Mouse (Mus musculus): ENCODE results near the gene Ush1c.

Gene Ush1c

GRCm38 (mm10) chr7:46238346-46238745, at the start of gene Ush1c:
Gene Ush1c (minus strand): TSS chr7:46238503.
- DNase-seq (ENCODE audit: low spot score in 2 of 2): no peak

- no peak for DNase-seq (ENCODE audit: low spot score in 2 of 2)
These were observed 48.7 kb upstream of the Ush1c start for GRCm38 (mm10) chr7:46287051-46287450.

GRCm38 (mm10) chr7:46286391-46286790, 48.1 kb upstream of the Ush1c start:
- no peak for DNase-seq (ENCODE audit: low spot score in 2 of 2)

GRCm38 (mm10) chr7:46285161-46285839, 47.0 kb upstream of the Ush1c start:
- DNase-seq (ENCODE audit: low spot score in 2 of 2): no peak

GRCm38 (mm10) chr7:46283681-46284080, 45.4 kb upstream of the Ush1c start:
- no peak for DNase-seq (ENCODE audit: low spot score in 2 of 2)

- DNase-seq (ENCODE audit: low spot score in 2 of 2): no peak
These were observed 44.0 kb upstream of the Ush1c start for GRCm38 (mm10) chr7:46282276-46282675.

- DNase-seq (ENCODE audit: low spot score in 2 of 2): no peak
These were observed 42.6 kb upstream of the Ush1c start for GRCm38 (mm10) chr7:46280896-46281295.

GRCm38 (mm10) chr7:46279946-46280345, 41.6 kb upstream of the Ush1c start:
- DNase-seq (ENCODE audit: low spot score in 2 of 2): peak; percentile 15 to 38

GRCm38 (mm10) chr7:46276156-46276555, 37.9 kb upstream of the Ush1c start:
- DNase-seq (ENCODE audit: low spot score in 2 of 2): no peak

GRCm38 (mm10) chr7:46251841-46252240, 13.5 kb upstream of the Ush1c start:
- DNase-seq (ENCODE audit: low spot score in 2 of 2): no peak

GRCm38 (mm10) chr7:46247606-46248005, 9.3 kb upstream of the Ush1c start:
- DNase-seq (ENCODE audit: low spot score in 2 of 2): no peak

- no peak for DNase-seq (ENCODE audit: low spot score in 2 of 2)
These were observed 8.6 kb upstream of the Ush1c start for GRCm38 (mm10) chr7:46246876-46247275.

GRCm38 (mm10) chr7:46240696-46241095, 2.4 kb upstream of the Ush1c start, which contains the start of gene Otog:
Gene Otog (plus strand): TSS chr7:46240987.
- no peak for DNase-seq (ENCODE audit: low spot score in 2 of 2)

- DNase-seq (ENCODE audit: low spot score in 2 of 2): no peak
These were observed 1.8 kb upstream of the Ush1c start for GRCm38 (mm10) chr7:46240091-46240490.

GRCm38 (mm10) chr7:46237192-46237591, 1.1 kb downstream of the Ush1c start:
- DNase-seq (ENCODE audit: low spot score in 2 of 2): no peak

- no peak for DNase-seq (ENCODE audit: low spot score in 2 of 2)
These were observed 1.9 kb downstream of the Ush1c start for GRCm38 (mm10) chr7:46236363-46236762.

- no peak for DNase-seq (ENCODE audit: low spot score in 2 of 2)
These were observed 2.4 kb downstream of the Ush1c start for GRCm38 (mm10) chr7:46235948-46236347.

- DNase-seq (ENCODE audit: low spot score in 2 of 2): no peak
These were observed 11.4 kb downstream of the Ush1c start for GRCm38 (mm10) chr7:46226936-46227335.

GRCm38 (mm10) chr7:46226253-46226652, 12.1 kb downstream of the Ush1c start:
- DNase-seq (ENCODE audit: low spot score in 2 of 2): peak in 1 of 2 experiments; percentile 30

- no peak for DNase-seq (ENCODE audit: low spot score in 2 of 2)
These were observed 17.6 kb downstream of the Ush1c start for GRCm38 (mm10) chr7:46220591-46221129.

GRCm38 (mm10) chr7:46218415-46218814, 19.9 kb downstream of the Ush1c start:
- no peak for DNase-seq (ENCODE audit: low spot score in 2 of 2)

- DNase-seq (ENCODE audit: low spot score in 2 of 2): no peak
These were observed 21.8 kb downstream of the Ush1c start for GRCm38 (mm10) chr7:46216481-46216880.

GRCm38 (mm10) chr7:46210276-46210675, 28.0 kb downstream of the Ush1c start:
- no peak for DNase-seq (ENCODE audit: low spot score in 2 of 2)

GRCm38 (mm10) chr7:46208131-46208530, 30.2 kb downstream of the Ush1c start:
- no peak for DNase-seq (ENCODE audit: low spot score in 2 of 2)

Measured in right cerebral cortex, postnatal 36 days (tissue).